Mouse (Mus musculus) liver, adult 2 months (tissue): Measurements from ENCODE around the gene Gm9639. TPM values are rescaled to one million over a fixed set of nuclear protein-coding genes. Genes with fewer than 3 reads are reported as not detected.

ENCODE experiments used
- DNase-seq: peaks from one replicate; pipeline ENCODE4 v3.0.0-alpha.2; 2011; ENCODE audit warnings: low read depth, low spot score; ENCODE audit errors: extremely low read depth
- H3K27ac ChIP-seq: fragments of 200-500 bp; replicated peaks from 2 replicates; pipeline ENCODE4 v1.5.1; 2012; ENCODE audit warnings: low read depth, mild to moderate bottlenecking, control low read depth, inconsistent platforms, low read length; ENCODE audit not compliant: insufficient read depth
- H3K27me3 ChIP-seq: fragments of 200-500 bp; 2 replicates; pipeline ENCODE4 v1.6.1; 2012; ENCODE audit warnings: mild to moderate bottlenecking, moderate library complexity, low read length, inconsistent platforms; ENCODE audit not compliant: control insufficient read depth, insufficient read depth
- H3K36me3 ChIP-seq: fragments of 200-500 bp; 2 replicates; pipeline ENCODE4 v1.6.1; 2012; ENCODE audit warnings: low read length, inconsistent platforms; ENCODE audit not compliant: control insufficient read depth, insufficient read depth
- H3K4me1 ChIP-seq: fragments of 200-500 bp; 2 replicates; pipeline ENCODE4 v1.6.1; 2011; ENCODE audit warnings: low read length; ENCODE audit not compliant: control insufficient read depth, insufficient read depth
- H3K4me3 ChIP-seq: fragments of 200-500 bp; 2 replicates; pipeline ENCODE4 v1.5.1; 2011; ENCODE audit warnings: low read depth, mild to moderate bottlenecking, control low read depth, low read length, moderate library complexity; ENCODE audit not compliant: insufficient read depth
- H3K79me2 ChIP-seq: fragments of 200-500 bp; 2 replicates; pipeline ENCODE4 v1.6.1; 2012; ENCODE audit warnings: inconsistent platforms, mild to moderate bottlenecking, low read length, moderate library complexity; ENCODE audit not compliant: control insufficient read depth, insufficient read depth
- H3K9ac ChIP-seq: fragments of 200-500 bp; 2 replicates; pipeline ENCODE4 v1.6.1; 2012; ENCODE audit warnings: low read depth, mild to moderate bottlenecking, control low read depth, inconsistent platforms, low read length
- CTCF ChIP-seq: fragments of 200-500 bp; IDR thresholded peaks from 2 replicates; pipeline ENCODE4 v1.5.1; 2011; ENCODE audit warnings: low read depth, low read length, control low read depth
- POLR2A ChIP-seq: fragments of 200-500 bp; IDR thresholded peaks from 2 replicates; pipeline ENCODE4 v1.6.1; 2011; ENCODE audit warnings: low read length, control low read depth; ENCODE audit not compliant: insufficient read depth; ENCODE audit errors: extremely low read depth
- WGBS: fragments of 180-500 bp; shearing (Covaris S2); methylation state at CpG from one replicate; pipeline ENCODE4 v1.1.7; 2018; 5-methylcytosine and 5-hydroxymethylcytosine counted together
- polyA plus RNA-seq: library from polyadenylated mRNA; depleted of rRNA; stranded (reverse); fragments of >200 nt; gene quantifications from 2 replicates; pipeline ENCODE4 v1.2.3, GENCODE M21; 2012; rRNA removed
- total RNA-seq: library from RNA; depleted of rRNA; stranded (reverse); fragments of >200 nt; gene quantifications from 2 replicates; pipeline ENCODE4 v1.2.3, GENCODE M21; 2014; rRNA removed

Gene Gm9639
- total RNA-seq = not detected in 2 replicates
- not detected in 2 replicates for polyA plus RNA-seq

- TF ChIP-seq POLR2A (no peak), CTCF (no peak)
- no peak within 1 kb of the TSS for H3K27ac ChIP-seq
- H3K36me3 ChIP-seq = no peaks in the 10 kb centered on the region
- no peaks in the 10 kb centered on the region for H3K4me1 ChIP-seq
- WGBS = 51% methylated on average over 2 of the region's 2 CpGs
- H3K27me3 ChIP-seq = no peaks in the 10 kb centered on the region
- no peak within 1 kb of the TSS for H3K4me3 ChIP-seq
- DNase-seq = no peak
- no peaks in the 10 kb centered on the region for H3K79me2 ChIP-seq
- no peak within 1 kb of the TSS for H3K9ac ChIP-seq
Observed at GRCm38 (mm10) chr10:77794976-77795375, at the start of gene Gm9639. Gm9639 (minus strand) TSS chr10:77795076.

- Histone ChIP-seq H3K4me1 (no peaks in the 10 kb centered on the region), H3K27ac (no peak overlapping the region), H3K36me3 (no peaks in the 10 kb centered on the region), H3K9ac (no peak overlapping the region), H3K27me3 (no peaks in the 10 kb centered on the region), H3K79me2 (no peaks in the 10 kb centered on the region), H3K4me3 (no peak overlapping the region)
- 80% methylated on average over 6 of the region's 6 CpGs for WGBS
- DNase-seq = no peak
- TF ChIP-seq CTCF (no peak), POLR2A (no peak)
Observed at GRCm38 (mm10) chr10:77839006-77839405, 44.1 kb upstream of the Gm9639 start.

GRCm38 (mm10) chr10:77835647-77836046, 40.8 kb upstream of the Gm9639 start, which contains the start of gene Krtap10-10:
Krtap10-10 (plus strand) TSS chr10:77835947.
- Histone ChIP-seq H3K4me1 (no peaks in the 10 kb centered on the region), H3K36me3 (no peaks in the 10 kb centered on the region), H3K27ac (no peak within 1 kb of the TSS), H3K4me3 (no peak within 1 kb of the TSS), H3K79me2 (no peaks in the 10 kb centered on the region), H3K27me3 (no peaks in the 10 kb centered on the region), H3K9ac (no peak within 1 kb of the TSS)
- TF ChIP-seq CTCF (no peak), POLR2A (no peak)
- DNase-seq = no peak
- WGBS = 60% methylated on average over 9 of the region's 9 CpGs

GRCm38 (mm10) chr10:77826951-77827350, 32.1 kb upstream of the Gm9639 start, which contains the start of gene Krtap10-4:
Krtap10-4 (minus strand) TSS chr10:77827095.
- Histone ChIP-seq H3K79me2 (no peaks in the 10 kb centered on the region), H3K4me3 (no peak within 1 kb of the TSS), H3K9ac (no peak within 1 kb of the TSS), H3K36me3 (no peaks in the 10 kb centered on the region), H3K4me1 (no peaks in the 10 kb centered on the region), H3K27me3 (no peaks in the 10 kb centered on the region), H3K27ac (no peak within 1 kb of the TSS)
- 74% methylated on average over 6 of the region's 6 CpGs for WGBS
- DNase-seq = no peak
- TF ChIP-seq CTCF (no peak), POLR2A (no peak)

- Histone ChIP-seq H3K79me2 (no peaks in the 10 kb centered on the region), H3K27me3 (no peaks in the 10 kb centered on the region), H3K36me3 (no peaks in the 10 kb centered on the region), H3K9ac (no peak overlapping the region), H3K4me3 (no peak overlapping the region), H3K27ac (no peak overlapping the region), H3K4me1 (no peaks in the 10 kb centered on the region)
- no peak for DNase-seq
- TF ChIP-seq CTCF (no peak), POLR2A (no peak)
- WGBS = 55% methylated on average over 4 of the region's 4 CpGs
Observed at GRCm38 (mm10) chr10:77819203-77819602, 24.3 kb upstream of the Gm9639 start.

- H3K27ac ChIP-seq = no peak overlapping the region
- TF ChIP-seq CTCF (no peak), POLR2A (no peak)
- H3K79me2 ChIP-seq = no peaks in the 10 kb centered on the region
- DNase-seq = no peak
- 98% methylated on average over 4 of the region's 4 CpGs for WGBS
- no peaks in the 10 kb centered on the region for H3K4me1 ChIP-seq
- no peak overlapping the region for H3K4me3 ChIP-seq
- no peak overlapping the region for H3K9ac ChIP-seq
- no peaks in the 10 kb centered on the region for H3K27me3 ChIP-seq
- H3K36me3 ChIP-seq = no peaks in the 10 kb centered on the region
Observed at GRCm38 (mm10) chr10:77818523-77818922, 23.6 kb upstream of the Gm9639 start.
